Mouse (Mus musculus): Measurements from ENCODE around the gene Aldh1b1.
A peak's percentile ranks its signal among the peaks of the same experiment; 100 is the strongest.

GRCm38 (mm10) chr4:45786674-45787073 is 12.1 kb upstream of the Aldh1b1 start:
- TF ChIP-seq POLR2A (IDR thresholded peaks at IDR 0.05; ENCODE audit: low read depth, low read length) (no peak), CTCF (IDR thresholded peaks at IDR 0.05; ENCODE audit: extremely low read depth, insufficient read length, insufficient replicate concordance, low read depth, low read length) (peak; percentile 54; the same call in 1 of the 2 replicates)

Data from small intestine, adult 2 months (tissue).